17 mouse cellular contexts compared by ENCODE assay signal in the genomic region with DNA sequence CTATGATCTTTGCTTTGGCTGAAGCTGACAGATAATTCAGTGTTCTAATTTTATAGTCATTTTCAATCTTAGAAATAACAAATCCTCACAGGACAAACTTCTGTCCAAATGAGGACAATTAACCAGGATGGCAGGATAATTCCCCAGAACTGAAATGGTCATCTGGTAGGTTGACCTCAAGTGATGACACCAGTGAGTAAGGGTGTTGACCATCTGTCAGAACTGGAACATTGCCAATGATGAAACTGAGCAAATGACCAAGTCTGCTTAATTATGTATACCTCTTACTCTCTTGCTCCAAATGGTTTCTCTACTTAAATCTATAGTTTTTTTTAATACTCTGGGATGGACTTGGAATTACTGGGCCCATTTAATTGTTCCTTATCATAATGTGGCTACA.
A peak's percentile ranks its signal among the peaks of the same experiment; 100 is the strongest.
DNase-seq lines count a peak whose midpoint lies in the region.
"Had no signal": no experiment of that assay in that cellular context is flagged by ENCODE, and none has a peak within 500 bp of the region (broad histone marks: within the 10 kb centered on the region; RNA-seq: fewer than 3 reads in every experiment).

No protein-coding gene starts in this region.

- intact Hi-C loops in left cerebral cortex, postnatal 4 days (cut with DNase I): no loop called here
- intact Hi-C loops in left cerebral cortex, postnatal 25 days (cut with DNase I): no loop called here

- peak; percentile 3 for DNase-seq in left cerebral cortex, postnatal 4 days
- DNase-seq in left cerebral cortex, adult 9 months (ENCODE audit: low spot score in 2 of 2): no peak
- DNase-seq in cerebellum, adult 11 months: peak; percentile 13
- DNase-seq in cerebellum, adult 8-10 months: peak; percentile 18
- DNase-seq in cerebellum, postnatal 25 days: peak; percentile 18 to 64
- DNase-seq in left cerebral cortex, postnatal 25 days (ENCODE audit: low spot score in 2 of 2): no peak
- DNase-seq in ovary, postnatal 36 days (ENCODE audit: low spot score): no peak
- DNase-seq: adrenal gland, postnatal 10 days; gastrocnemius, postnatal 14 days; heart, postnatal 14 days; kidney, adult 2 months; kidney, postnatal 10 days; layer of hippocampus, adult 9-11 months; liver, embryonic 13.5 days; lung, adult 2 months; lung, postnatal 10 days; thymus, postnatal 4 days had no signal

Comparison
In these comparisons a context has a peak if more than half of its experiments do, and no peak if none do; other contexts are left out.
1. DNase-seq: peak in left cerebral cortex, postnatal 4 days (single experiment), cerebellum, adult 11 months (single experiment), cerebellum, adult 8-10 months (single experiment) and cerebellum, postnatal 25 days (2 of 2); none in left cerebral cortex, adult 9 months (0 of 2), left cerebral cortex, postnatal 25 days (0 of 2) and ovary, postnatal 36 days (single experiment).